Mouse (Mus musculus) MN1 (cell line): ENCODE measurements around the gene Agk.

Source experiments
- DNase-seq: peaks from one replicate; pipeline ENCODE4 v3.0.0-alpha.2; 2016; ENCODE audit warnings: low spot score

The Agk gene

DNA sequence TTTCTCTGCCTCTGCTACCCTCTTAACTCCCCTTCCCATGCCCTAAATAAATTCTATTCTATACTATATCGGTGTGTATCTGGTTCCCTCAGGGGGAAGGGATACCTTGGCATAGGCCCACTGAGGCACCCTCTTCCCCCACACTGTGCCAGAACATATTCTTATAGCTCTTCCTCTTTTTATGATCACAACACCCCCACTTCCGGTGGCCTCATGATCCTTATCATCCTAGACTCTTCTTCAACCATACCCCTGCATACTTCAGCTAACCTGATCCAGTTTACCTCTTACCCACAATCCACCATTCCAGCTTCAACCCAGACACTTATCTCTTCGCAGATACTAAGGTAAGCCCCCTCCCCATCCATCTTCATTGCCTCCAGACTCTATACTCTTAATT, 86.1 kb downstream of the Agk start:
- DNase-seq = no peak

GRCm38 (mm10) chr6:40413046-40413445, 88.1 kb downstream of the Agk start:
- no peak for DNase-seq

DNA sequence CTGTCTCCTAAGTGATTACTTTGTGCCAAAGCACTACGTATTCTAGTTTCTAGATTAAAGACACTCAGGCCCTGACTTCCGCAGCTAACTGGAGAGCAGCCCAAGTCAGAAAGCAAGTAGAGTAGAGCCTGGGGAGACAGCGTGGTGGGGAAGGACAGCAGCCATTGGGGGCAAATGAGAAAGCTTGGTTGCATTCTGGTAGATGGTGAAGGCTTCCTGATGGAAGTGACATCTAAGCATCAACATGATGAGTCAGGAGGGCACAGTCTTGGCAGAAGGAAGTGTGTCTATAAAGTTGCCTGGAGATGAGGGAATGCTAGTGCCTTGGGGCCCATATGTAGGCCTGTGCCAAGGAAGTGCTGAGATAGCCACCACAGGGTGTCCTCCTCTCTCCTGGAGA, 88.6 kb downstream of the Agk start:
- no peak for DNase-seq

DNA sequence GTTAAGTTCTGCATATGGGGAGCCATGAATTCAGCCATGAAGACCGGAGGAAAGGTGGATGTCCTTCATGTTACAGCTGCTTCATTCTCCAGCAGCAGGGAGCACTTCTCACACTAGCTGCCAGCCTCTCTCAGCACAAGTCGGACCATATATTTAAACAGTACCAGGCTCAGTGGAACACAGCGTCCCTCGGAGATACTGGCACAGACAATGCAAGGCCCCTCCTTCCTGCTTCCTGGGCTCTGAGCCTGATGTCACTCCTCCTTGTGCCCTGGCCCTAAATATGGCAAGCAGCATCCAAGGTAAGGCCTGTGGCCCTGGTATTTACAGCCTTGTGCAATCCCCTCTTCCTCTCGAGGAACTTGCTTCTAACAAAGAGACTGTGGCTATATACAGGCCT, 90.8 kb downstream of the Agk start:
- no peak for DNase-seq

- DNase-seq = no peak
These were observed 93.4 kb downstream of the Agk start for GRCm38 (mm10) chr6:40418386-40418785.

GRCm38 (mm10) chr6:40421099-40421498, 96.1 kb downstream of the Agk start:
- DNase-seq = no peak

- no peak for DNase-seq
These were observed 98.0 kb downstream of the Agk start for GRCm38 (mm10) chr6:40423013-40423412.

DNA sequence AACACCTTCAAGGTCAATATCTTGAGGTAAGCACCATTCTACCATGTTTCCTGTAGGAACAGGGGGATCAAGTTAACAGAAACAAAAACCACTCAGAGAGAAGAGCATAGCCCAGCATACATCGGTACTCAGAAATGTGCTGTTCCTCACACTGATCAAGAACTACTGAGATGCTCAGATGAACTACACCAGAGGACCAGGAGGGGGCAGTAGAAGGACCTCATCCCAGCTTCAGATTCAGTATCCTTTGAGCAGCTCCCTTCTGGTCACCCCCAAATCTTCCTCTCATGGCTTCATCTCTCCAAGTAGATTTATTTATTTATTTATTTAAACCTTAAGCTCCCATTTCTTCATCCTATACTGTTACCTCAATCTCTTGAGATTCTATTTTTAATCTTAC, 98.8 kb downstream of the Agk start:
- peak; percentile 28 for DNase-seq

GRCm38 (mm10) chr6:40427441-40427840, 102.5 kb downstream of the Agk start:
- DNase-seq = no peak

DNA sequence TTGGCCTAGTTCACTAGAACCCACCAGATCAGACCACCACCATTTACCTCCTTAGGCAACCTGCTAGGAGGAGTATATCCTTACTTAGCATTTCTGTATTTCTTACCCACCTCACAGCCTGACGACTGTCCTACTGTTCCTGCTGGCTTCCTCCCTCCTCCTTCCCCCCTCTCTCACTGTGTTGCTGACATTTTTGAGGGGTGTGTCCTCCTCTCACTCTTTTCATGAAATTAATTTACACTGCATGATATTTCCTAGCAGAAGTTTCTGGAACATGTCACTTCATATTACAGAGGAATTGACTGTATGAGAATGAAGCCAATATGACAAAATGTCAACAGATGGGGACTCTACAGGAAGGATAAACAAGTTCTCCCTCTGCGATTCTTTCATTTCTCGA, 103.7 kb downstream of the Agk start:
- DNase-seq = no peak

- DNase-seq = no peak
These were observed 104.6 kb downstream of the Agk start for GRCm38 (mm10) chr6:40429521-40429931.

DNA sequence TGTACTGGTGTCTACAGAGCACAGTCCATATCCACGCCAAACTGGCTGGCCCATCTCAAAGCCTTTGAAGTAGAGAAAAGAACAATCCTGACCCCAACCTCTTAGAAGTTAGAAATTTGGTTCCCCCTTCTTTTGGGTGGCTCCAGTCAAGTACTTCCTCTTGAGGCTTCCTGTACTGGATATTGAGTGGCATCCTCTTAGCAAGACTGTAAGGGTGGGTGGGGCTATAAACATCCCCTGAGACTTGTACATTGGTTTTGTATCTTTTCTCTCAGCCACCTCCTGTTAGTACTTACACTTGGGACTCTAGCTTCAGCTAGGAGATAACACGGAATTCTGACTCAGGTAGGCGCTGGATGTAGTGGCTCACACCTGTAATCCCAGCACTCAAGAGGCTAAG, 105.3 kb downstream of the Agk start:
- no peak for DNase-seq

- DNase-seq = peak; percentile 30
These were observed 105.9 kb downstream of the Agk start for GRCm38 (mm10) chr6:40430878-40431277.

DNA sequence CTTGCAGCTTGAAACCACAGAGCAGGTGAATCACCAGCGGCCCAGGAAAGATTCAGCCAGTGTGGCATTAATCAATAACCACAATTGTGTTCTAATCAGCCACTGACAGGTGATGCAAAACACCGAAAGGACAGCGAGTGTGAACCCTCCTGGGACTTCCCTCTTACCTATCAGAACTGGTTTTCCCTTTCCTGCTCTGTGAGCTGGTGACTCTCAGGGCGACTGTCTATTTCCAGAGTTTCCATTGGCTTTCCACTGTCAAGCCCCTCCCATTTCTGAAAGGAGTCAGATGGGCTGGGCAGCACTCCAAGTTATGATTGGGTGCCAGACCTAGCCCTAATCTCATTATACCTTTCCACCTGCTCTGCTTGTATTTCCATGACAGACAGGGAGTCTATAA, 106.4 kb downstream of the Agk start:
- DNase-seq = peak; percentile 38

GRCm38 (mm10) chr6:40431812-40432211, 106.8 kb downstream of the Agk start:
- no peak for DNase-seq

GRCm38 (mm10) chr6:40432346-40433275, 107.6 kb downstream of the Agk start:
- no peak for DNase-seq

- DNase-seq = no peak
These were observed 109.7 kb downstream of the Agk start for GRCm38 (mm10) chr6:40434697-40435096.

DNA sequence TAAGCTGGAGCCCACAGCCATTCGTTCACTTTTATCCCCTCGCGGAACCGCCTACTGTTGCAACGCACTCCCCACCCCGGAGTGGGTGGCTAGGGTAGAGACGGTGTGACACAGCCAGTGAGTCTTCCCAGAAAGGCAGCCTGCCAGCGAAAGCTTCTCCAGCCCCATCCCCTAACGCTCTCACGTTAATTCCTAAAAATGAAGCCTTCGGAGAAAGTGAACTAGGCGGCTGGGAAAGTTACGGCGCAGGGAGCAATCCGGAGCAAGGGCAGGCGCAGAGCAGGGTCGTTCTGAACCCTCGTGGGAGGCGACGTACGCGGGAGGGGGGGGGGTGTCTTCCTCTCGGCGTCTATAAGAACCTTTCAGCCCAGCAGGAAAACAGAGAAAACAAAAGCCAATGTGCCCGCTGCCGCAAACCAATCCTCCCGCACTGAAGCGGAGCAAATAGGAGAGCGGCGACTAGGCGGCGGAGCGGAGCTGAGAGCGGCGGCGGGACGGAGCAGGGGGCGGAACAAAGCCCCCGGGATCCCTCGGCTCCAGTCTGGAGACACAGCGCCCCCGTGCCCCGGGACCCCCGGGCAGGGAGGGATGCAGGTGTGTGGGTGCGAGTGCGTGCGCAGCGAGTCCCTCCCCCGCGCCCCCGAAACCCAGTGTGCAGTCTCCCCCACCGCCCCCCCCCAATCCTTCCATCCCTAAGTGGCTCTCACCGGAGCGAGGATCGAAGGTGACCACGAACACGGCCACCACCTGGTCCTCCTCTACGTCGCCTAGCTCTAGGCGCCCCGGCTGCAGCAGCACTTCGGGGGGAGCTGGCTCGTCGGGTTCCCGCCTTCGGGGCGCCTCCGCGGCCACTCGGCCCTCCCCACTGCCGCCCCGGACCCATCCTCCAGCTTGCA, 110.4 kb downstream of the Agk start:
- DNase-seq = peak; percentile 54

- DNase-seq = peak; percentile 79
These were observed 111.1 kb downstream of the Agk start, which contains the start of gene E330009J07Rik for GRCm38 (mm10) chr6:40436047-40436483. Gene E330009J07Rik (minus strand): TSS chr6:40436135.

GRCm38 (mm10) chr6:40438936-40439335, 114.0 kb downstream of the Agk start, which contains the start of gene Wee2:
Gene Wee2 (plus strand): TSS chr6:40439088.
- no peak for DNase-seq

- no peak for DNase-seq
These were observed 114.8 kb downstream of the Agk start for GRCm38 (mm10) chr6:40439731-40440130.

- peak; percentile 7 for DNase-seq
These were observed 116.3 kb downstream of the Agk start for GRCm38 (mm10) chr6:40441276-40441675.

DNA sequence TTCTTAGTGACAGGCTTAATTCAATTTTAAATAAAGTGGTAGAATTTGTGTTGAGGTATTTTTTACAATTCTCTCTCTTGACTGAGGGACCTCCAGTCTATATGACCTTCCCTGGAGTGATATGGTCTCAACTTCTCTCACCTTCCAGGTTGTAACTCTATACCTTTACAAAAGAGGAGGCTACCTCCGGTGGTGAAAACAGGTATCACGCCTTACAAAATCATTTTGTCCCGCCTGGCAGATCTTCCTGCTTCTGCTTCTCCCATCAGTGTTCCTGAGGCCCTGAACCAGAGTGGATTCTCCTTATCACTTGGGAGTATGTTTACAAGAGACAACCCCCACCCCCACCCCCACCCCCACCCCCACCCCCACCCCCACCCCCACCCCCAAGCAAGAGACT, 116.8 kb downstream of the Agk start:
- no peak for DNase-seq
